Mouse (Mus musculus) CD4-positive naive resting alpha-beta T cell, adult 57 days (primary cell): Measurements from ENCODE around the gene Bbox1. TPM values are rescaled to one million over a fixed set of nuclear protein-coding genes. Genes with fewer than 3 reads are reported as not detected.

Experiments
- total RNA-seq: library from RNA; stranded (reverse); gene quantifications from one replicate; pipeline ENCODE4 v1.2.4, GENCODE M21; 2023

Bbox1 gene
- not detected for total RNA-seq

GRCm38 (mm10) chr2:110314509-110315155, at the start of gene Bbox1:
Bbox1 (minus strand) TSS chr2:110314560.

GRCm38 (mm10) chr2:110362432-110363283, 48.3 kb upstream of the Bbox1 start, which contains the start of gene Fibin:
Fibin (minus strand) TSS chr2:110363183.

Other genes starting within 250 kb of the Bbox1 start
- not detected for gene Fibin, start 48.6 kb upstream of the Bbox1 start, total RNA-seq